Mouse (Mus musculus) liver, embryonic 16.5 days (tissue): ENCODE data around the gene Cnst. TPM values are rescaled to one million over a fixed set of nuclear protein-coding genes. Genes with fewer than 3 reads are reported as not detected.

Experiments
- ATAC-seq: fragments of 200-750 bp; cut with Nextera tagmentation; 2 replicates; pipeline ENCODE4 v1.8.0; 2017; ENCODE audit warnings: low read depth, mild to moderate bottlenecking, moderate number of reproducible peaks, moderate library complexity
- H3K27ac ChIP-seq: fragments of 300-500 bp; sonication (generic); 2 replicates; pipeline ENCODE4 v1.5.1; 2014; ENCODE audit warnings: mild to moderate bottlenecking, low read length
- H3K27me3 ChIP-seq: fragments of 300-500 bp; sonication (generic); 2 replicates; pipeline ENCODE4 v1.6.1; 2014; ENCODE audit warnings: low read depth, low read length, mixed read lengths; ENCODE audit not compliant: control insufficient read depth, insufficient read depth
- H3K36me3 ChIP-seq: fragments of 300-500 bp; sonication (generic); 2 replicates; pipeline ENCODE4 v1.6.1; 2014; ENCODE audit warnings: mild to moderate bottlenecking; ENCODE audit not compliant: control insufficient read depth, insufficient read depth
- H3K4me1 ChIP-seq: fragments of 300-500 bp; sonication (generic); 2 replicates; pipeline ENCODE4 v1.6.1; 2014; ENCODE audit warnings: low read depth, low read length, mixed read lengths; ENCODE audit not compliant: control insufficient read depth
- H3K4me2 ChIP-seq: fragments of 300-500 bp; sonication (generic); 2 replicates; pipeline ENCODE4 v1.6.1; 2014; ENCODE audit warnings: low read depth, low read length, mixed read lengths
- H3K4me3 ChIP-seq: fragments of 300-500 bp; sonication (generic); 2 replicates; pipeline ENCODE4 v1.5.1; 2014; ENCODE audit warnings: low read depth, mild to moderate bottlenecking, low read length
- H3K9ac ChIP-seq: fragments of 300-500 bp; sonication (generic); 2 replicates; pipeline ENCODE4 v1.6.1; 2014; ENCODE audit warnings: low read depth, low read length
- H3K9me3 ChIP-seq: fragments of 300-500 bp; sonication (generic); replicated peaks from 2 replicates; pipeline ENCODE4 v1.6.1; 2016; ENCODE audit warnings: low read length; ENCODE audit not compliant: control insufficient read depth
- WGBS: fragments of 180-500 bp; shearing (Covaris S2); extraction: QIAGEN DNeasy Blood & Tissue Kit; methylation state at CpG from one replicate; pipeline ENCODE4 v1.1.7; 2014; ENCODE audit not compliant: insufficient replicate concordance; 5-methylcytosine and 5-hydroxymethylcytosine counted together
- polyA plus RNA-seq: library from polyadenylated mRNA; unstranded; fragments of >200 nt; fragmentation: Nextera tagmentation; extraction: Ambion mirVana; gene quantifications from 2 replicates; pipeline ENCODE4 v1.2.1, GENCODE M21; 2015

Cnst gene
- polyA plus RNA-seq, 1 experiment from 2014 or later: 11.6 TPM

- Histone ChIP-seq H3K9me3 (no peaks in the 10 kb centered on the region), H3K36me3 (no peaks in the 10 kb centered on the region), H3K4me3 (no peak overlapping the region), H3K27me3 (no peaks in the 10 kb centered on the region), H3K4me1 (peaks cover 57% of the 10 kb centered on the region), H3K4me2 (peak overlapping the region; percentile 61), H3K9ac (no peak overlapping the region), H3K27ac (peak overlapping the region; percentile 68)
- WGBS: 21% methylated on average over 3 of the region's 3 CpGs
- peak; percentile 80 for ATAC-seq
Observed at GRCm38 (mm10) chr1:179551336-179551735, 5.2 kb downstream of the Cnst start.

GRCm38 (mm10) chr1:179551921-179552320 is 5.8 kb downstream of the Cnst start:
- no peak for ATAC-seq
- Histone ChIP-seq H3K27ac (peak overlapping the region; percentile 75), H3K27me3 (no peaks in the 10 kb centered on the region), H3K4me2 (peak overlapping the region; percentile 61), H3K36me3 (no peaks in the 10 kb centered on the region), H3K4me3 (0 out of 2 replicates have a peak overlapping the region, but pooled peaks have one; percentile 5), H3K4me1 (peaks cover 57% of the 10 kb centered on the region), H3K9me3 (no peaks in the 10 kb centered on the region), H3K9ac (peak overlapping the region; percentile 37; the same call in 1 of the 2 replicates)
- 62% methylated on average over 4 of the region's 4 CpGs for WGBS

- 54% methylated on average over 7 of the region's 7 CpGs for WGBS
Observed at GRCm38 (mm10) chr1:179552751-179553150, 6.6 kb downstream of the Cnst start.

GRCm38 (mm10) chr1:179553197-179553948 is 7.2 kb downstream of the Cnst start:
- no peak overlapping the region for H3K4me2 ChIP-seq
- H3K4me3 ChIP-seq: no peak overlapping the region
- ATAC-seq: no peak
- no peaks in the 10 kb centered on the region for H3K9me3 ChIP-seq
- H3K27me3 ChIP-seq: no peaks in the 10 kb centered on the region
- H3K4me1 ChIP-seq: peaks cover 45% of the 10 kb centered on the region
- no peak overlapping the region; the same call in 1 of the 2 replicates for H3K27ac ChIP-seq
- no peaks in the 10 kb centered on the region for H3K36me3 ChIP-seq
- WGBS: 49% methylated on average over 5 of the region's 5 CpGs
- no peak overlapping the region for H3K9ac ChIP-seq

More at GRCm38 (mm10) chr1:179552751-179553150, 6.6 kb downstream of the Cnst start:
- H3K27me3 ChIP-seq: no peaks in the 10 kb centered on the region
- no peaks in the 10 kb centered on the region for H3K36me3 ChIP-seq
- no peaks in the 10 kb centered on the region for H3K9me3 ChIP-seq
- peak; percentile 51 for ATAC-seq
- peaks cover 51% of the 10 kb centered on the region for H3K4me1 ChIP-seq
- peak overlapping the region; percentile 15; the same call in 1 of the 2 replicates for H3K9ac ChIP-seq
- H3K27ac ChIP-seq: peak overlapping the region; percentile 75; the same call in 1 of the 2 replicates
- 0 out of 2 replicates have a peak overlapping the region, but pooled peaks have one; percentile 6 for H3K4me2 ChIP-seq
- no peak overlapping the region for H3K4me3 ChIP-seq

GRCm38 (mm10) chr1:179553949-179554347 is 7.8 kb downstream of the Cnst start:
- WGBS: 52% methylated on average over 4 of the region's 4 CpGs
- Histone ChIP-seq H3K9ac (no peak overlapping the region), H3K27me3 (no peaks in the 10 kb centered on the region), H3K9me3 (no peaks in the 10 kb centered on the region), H3K4me1 (peaks cover 42% of the 10 kb centered on the region), H3K4me3 (no peak overlapping the region), H3K4me2 (no peak overlapping the region), H3K36me3 (no peaks in the 10 kb centered on the region), H3K27ac (peak overlapping the region; percentile 42; the same call in 1 of the 2 replicates)
- no peak for ATAC-seq

- WGBS: 73% methylated on average over 3 of the region's 3 CpGs
- no peaks in the 10 kb centered on the region for H3K9me3 ChIP-seq
Observed at GRCm38 (mm10) chr1:179556921-179557320, 10.8 kb downstream of the Cnst start.

GRCm38 (mm10) chr1:179559446-179560194 is 13.4 kb downstream of the Cnst start:
- no peaks in the 10 kb centered on the region for H3K4me1 ChIP-seq
- peaks cover 3% of the 10 kb centered on the region; the same call in 1 of the 2 replicates for H3K36me3 ChIP-seq
- no peak for ATAC-seq
- H3K27ac ChIP-seq: no peak overlapping the region
- no peak overlapping the region for H3K9ac ChIP-seq
- H3K4me3 ChIP-seq: no peak overlapping the region
- 44% methylated on average over 11 of the region's 11 CpGs for WGBS
- H3K9me3 ChIP-seq: no peaks in the 10 kb centered on the region
- no peaks in the 10 kb centered on the region for H3K27me3 ChIP-seq
- H3K4me2 ChIP-seq: no peak overlapping the region

More at GRCm38 (mm10) chr1:179556921-179557320, 10.8 kb downstream of the Cnst start:
- Histone ChIP-seq H3K9ac (no peak overlapping the region), H3K4me2 (no peak overlapping the region), H3K27me3 (no peaks in the 10 kb centered on the region), H3K4me1 (peaks cover 22% of the 10 kb centered on the region), H3K4me3 (no peak overlapping the region), H3K27ac (no peak overlapping the region), H3K36me3 (peaks cover 3% of the 10 kb centered on the region; the same call in 1 of the 2 replicates)
- ATAC-seq: no peak

- ATAC-seq: peak; percentile 39; the same call in 1 of the 2 replicates
Observed at GRCm38 (mm10) chr1:179560845-179561430, 14.8 kb downstream of the Cnst start.

More at GRCm38 (mm10) chr1:179560845-179561430, 14.8 kb downstream of the Cnst start:
- no peaks in the 10 kb centered on the region for H3K9me3 ChIP-seq
- H3K27ac ChIP-seq: peak overlapping the region; percentile 3; the same call in 1 of the 2 replicates
- H3K4me2 ChIP-seq: no peak overlapping the region
- H3K4me1 ChIP-seq: no peaks in the 10 kb centered on the region
- WGBS: 83% methylated on average over 6 of the region's 6 CpGs
- no peak overlapping the region for H3K9ac ChIP-seq
- no peak overlapping the region for H3K4me3 ChIP-seq
- peaks cover 3% of the 10 kb centered on the region; the same call in 1 of the 2 replicates for H3K36me3 ChIP-seq
- no peaks in the 10 kb centered on the region for H3K27me3 ChIP-seq
